Mouse (Mus musculus): ENCODE measurements at regions not wholly inside any gene's neighbourhood (a gene's known extent, or its start where the extent isn't known, plus 50 kb on each side); places are given as distances from the start of the nearest gene placed in this dataset.

DNA sequence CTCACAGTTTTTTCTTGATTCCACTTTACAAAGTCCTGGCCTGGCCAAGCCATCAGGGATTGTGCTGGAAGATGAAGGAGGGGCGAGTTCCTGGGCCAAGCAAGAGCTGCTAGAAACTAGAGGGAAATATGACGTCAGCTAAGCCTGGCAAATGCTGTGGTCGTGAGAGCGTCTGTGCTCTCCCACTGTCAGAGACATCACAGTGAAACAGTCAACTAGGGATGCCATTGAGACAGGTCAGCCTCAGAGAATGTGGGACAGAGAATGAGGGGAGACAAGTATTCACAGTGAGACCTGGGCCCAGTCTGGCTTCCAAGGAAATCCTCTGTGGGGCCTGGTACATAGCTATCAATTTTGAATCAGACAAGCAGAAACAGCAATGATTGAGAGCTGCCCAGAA, 252.5 kb upstream of the Myt1l start:
- DNase-seq (ENCODE audit: extremely low spot score, low read depth, low spot score): no peak

DNA sequence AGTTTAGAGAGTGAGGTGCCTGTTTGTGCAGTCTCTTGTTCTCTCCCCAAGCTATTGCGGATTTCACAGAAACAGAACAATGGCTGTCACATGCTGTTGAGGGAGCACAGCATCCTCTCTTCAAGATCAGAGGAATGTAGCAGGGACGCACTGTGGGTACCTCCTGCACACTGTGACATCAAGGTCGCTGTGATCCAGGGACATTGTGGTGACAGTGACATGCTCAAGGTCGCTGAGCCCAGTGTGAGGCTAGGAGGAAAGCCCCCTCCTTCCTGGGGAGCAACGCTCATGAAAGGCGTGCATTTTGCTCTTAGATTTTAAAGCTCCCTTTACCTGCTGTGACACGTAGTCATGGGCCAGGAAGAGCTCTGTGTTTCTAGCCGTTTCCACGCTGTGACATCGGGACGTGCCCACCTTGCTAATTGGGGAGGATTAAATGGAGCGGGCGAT, 248.5 kb upstream of the Myt1l start:
- no peak for DNase-seq (ENCODE audit: extremely low spot score, low read depth, low spot score)

DNA sequence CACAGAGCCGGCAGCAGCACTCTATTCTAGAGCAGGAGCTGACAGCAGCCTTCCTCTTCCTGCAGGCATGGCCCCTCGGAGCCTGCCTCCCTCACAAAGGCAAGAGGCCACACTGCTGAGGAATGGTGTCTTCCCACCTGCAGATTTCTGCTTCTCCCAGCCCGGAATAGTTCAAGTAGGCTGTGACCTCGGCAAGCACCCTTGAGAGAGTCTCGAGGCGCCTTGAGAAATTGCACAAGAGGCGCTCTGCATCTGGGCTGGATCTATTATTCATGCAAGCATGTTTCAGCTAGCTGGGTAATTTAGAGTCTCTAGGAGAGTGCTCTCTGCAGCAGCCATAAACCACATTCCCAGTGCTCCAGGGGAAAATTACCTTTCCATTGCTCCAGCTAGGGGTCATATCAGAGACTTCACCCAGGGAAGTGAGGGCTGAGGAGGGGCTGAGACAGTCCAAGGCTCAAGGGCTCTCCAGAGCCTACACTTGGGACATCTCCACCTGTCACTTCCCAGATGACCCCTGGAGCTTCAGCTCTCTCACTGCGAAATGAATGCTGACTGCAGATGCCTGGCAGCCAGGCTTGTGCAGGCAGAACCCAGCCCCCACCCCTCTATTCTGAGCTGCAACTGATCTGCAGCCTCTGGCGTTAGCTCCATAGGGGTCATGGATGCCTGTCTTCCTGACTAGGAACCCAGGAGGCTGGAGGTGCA, 247.9 kb upstream of the Myt1l start:
- no peak for DNase-seq (ENCODE audit: extremely low spot score, low read depth, low spot score)

DNA sequence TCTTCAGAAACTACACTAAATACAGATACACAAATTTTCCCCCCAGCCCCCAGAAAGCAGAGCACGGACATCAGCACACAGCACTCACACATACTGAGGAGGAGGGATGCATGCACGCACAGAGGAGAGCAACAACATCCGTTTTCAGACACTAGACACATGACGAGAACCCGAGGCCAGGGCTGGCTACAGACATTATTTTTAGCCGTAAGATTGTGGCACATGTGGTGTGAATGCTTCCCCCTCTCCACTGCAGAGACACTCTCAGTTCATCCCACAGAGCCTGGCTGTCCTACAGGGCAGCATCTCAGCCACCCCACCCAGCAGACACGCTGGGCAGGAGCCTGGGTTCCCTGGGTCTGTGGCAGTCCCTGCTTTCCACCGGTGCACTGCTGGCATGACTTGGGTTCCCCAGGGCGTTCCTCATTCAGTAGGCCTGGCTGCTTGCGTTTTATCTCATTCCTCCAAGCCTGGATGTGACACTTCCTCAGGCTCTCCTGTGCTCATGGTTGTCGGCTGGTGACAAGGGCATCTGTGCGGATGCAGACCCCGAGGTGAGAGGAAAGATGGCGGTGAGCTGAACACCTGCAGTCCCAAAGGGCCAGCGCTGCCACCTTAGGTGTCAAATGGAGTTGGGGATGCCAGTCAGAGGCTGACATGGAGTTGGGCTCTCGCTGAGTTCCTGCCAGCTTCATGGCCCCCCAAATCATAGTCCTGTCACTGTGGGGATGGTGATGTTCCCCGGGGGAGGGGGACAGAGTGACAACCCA, 247.1 kb upstream of the Myt1l start:
- DNase-seq (ENCODE audit: extremely low spot score, low read depth, low spot score): no peak

DNA sequence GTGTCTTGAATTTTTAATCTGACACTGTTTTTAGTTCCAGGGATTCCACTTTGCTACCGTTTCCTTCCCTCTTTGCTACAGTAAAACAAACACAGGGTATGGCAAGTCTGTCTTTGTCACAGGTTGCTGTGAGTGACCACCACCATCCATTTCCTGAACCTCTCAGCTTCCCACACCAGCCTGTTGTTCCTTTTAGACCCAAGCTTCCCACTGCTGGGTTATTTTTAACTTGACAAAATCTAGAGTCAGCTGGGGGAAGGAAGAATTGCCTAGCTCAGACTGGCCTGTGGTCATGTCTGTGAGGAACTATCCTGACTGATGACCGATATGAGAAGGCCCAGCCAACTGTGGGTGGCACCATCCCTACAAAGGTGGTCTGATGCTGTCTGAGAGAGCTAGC, 239.4 kb upstream of the Myt1l start:
- no peak for DNase-seq (ENCODE audit: extremely low spot score, low read depth, low spot score)

DNA sequence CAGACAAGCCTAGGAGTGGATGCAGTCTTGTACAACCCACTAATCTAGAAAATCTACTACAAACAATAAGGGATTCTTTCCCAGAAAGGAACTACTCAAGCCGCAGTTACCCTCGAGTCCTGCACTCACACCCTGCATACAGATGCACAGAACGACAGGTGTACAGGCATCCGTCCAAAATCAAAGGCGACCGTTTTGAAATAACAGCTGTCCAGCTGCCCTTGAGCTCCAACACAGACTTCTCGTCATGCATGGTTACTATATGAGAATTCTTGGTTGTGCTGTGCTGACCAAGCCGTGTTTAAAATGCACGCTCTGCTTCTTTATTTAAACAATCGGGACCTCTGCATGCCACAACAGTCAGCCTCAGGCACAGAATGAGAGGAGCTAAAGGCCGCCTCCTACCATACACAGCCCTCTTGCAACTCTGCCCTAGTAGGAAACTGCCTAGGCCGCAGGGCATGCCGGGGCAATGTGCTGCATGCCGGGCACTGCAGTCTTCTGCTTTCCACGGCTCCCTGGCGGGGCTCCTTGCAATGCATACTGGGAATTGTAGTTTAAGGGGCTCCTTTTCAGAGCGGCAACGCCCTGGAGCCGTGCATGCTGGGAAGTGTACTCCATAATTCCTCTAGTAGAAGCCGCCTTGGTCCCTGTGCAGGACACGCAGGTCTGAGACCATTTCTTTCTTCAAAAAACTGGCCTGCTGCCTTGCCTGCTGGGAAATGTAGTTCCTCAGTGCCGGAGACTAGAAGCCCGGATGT, 237.4 kb upstream of the Myt1l start:
- DNase-seq (ENCODE audit: extremely low spot score, low read depth, low spot score): peak; percentile 87

DNA sequence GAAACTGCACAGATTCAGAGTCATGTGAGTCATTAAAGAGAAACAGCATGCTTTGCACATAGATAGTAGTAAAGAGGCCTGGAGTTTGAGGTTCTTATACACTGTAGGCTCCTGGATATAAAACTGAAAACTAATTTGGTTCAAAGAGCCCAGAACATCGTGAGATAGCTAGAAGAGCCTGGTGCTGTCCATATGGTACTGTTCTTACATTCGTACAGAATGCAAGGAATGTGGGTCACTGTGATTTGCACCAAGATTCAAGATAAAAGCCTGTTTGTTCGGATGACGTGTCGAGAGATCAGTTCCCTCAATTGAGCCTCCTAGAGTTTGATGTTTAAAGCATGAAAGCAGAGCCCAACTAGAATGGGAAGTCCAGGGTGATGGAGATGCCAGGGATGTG, 230.2 kb upstream of the Myt1l start:
- no peak for DNase-seq (ENCODE audit: extremely low spot score, low read depth, low spot score)

DNA sequence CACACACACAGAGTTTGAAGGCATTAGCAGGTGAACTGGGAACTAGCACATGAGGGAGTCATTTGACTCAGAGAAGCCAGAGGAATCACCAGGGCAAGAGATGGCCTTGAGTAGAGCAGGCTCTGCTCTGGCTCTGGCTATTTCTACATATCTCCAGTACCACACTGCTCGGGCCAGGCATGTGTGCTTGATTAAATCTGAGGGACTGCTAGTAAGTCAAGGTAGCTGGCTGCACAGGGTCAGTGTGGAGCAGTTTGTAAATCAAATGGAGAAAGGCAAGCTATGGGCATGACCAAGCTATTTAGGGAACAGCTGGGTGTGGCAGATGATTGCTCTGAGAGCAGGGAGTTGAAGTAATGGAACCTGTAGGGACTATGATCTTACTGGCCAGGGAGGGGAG, 212.5 kb upstream of the Myt1l start:
- no peak for DNase-seq (ENCODE audit: extremely low spot score, low read depth, low spot score)

DNA sequence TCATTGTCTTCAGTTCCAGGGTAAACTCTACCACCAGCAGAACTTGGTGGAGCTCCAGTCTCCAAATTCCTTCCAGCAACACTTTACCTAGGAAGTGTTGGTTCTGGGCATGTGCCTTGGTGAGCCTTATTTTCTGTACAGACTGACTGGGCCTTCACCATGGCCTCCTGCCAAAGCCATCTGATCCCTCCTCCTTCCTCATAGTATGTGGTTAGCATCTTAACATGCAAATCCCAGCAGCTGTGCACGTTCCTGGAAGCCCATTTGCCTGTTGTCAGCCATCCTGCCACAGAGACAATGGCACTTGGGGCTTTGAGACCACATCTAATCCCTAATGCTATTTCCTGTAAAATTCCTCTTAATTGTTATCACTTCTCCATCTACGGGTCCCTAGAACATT, 206.7 kb upstream of the Myt1l start:
- no peak for DNase-seq (ENCODE audit: extremely low spot score, low read depth, low spot score)

DNA sequence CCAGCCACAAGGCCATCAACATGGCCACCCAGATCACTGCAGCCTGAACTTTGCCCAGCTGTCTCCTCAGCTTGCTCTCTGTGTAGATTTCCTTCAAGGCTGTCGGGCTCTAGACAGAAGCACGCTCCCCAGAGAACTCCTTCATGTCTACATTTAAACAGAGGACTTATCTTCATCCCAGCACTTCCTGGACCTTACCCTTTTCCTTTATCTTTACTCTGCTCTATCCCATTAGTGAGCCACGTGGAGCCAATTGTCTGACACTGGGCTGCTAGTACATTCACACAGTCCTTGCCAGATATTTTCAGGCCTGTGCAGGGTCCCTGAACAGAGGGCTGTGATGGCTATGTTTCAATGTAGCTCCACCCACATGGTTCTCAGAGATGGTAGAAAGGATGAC, 204.7 kb upstream of the Myt1l start:
- no peak for DNase-seq (ENCODE audit: extremely low spot score, low read depth, low spot score)

DNA sequence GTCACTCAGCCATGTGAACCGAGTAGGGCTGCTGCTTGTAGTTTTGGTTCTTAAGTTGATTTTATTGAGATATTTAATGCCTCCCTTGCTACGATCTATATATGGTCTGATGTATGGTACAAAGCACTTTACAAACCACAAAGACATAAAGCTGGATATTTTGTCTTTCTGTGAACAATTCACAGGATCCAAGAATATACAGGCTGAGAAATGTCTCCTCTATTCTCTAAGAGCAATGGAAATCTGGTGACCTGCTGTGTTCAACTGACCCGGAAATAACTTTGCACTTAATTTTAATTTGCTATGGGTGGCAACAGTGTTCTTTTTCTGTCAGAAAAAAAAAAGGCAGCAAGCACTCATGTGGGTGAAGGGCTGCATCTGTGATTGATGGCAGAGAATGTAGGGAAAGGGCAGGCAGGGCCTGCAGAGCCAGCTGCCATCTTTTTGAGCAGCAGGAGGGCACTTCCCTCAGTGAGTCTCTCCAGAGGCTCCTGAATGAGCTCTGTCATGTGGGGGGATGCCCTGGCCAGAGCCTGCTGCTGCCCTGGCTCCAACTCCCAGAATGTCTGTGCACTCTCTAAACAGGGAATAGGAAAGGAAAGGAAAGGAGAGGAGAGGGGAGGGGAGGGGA, 192.2 kb upstream of the Myt1l start:
- DNase-seq (ENCODE audit: extremely low spot score, low read depth, low spot score): no peak

DNA sequence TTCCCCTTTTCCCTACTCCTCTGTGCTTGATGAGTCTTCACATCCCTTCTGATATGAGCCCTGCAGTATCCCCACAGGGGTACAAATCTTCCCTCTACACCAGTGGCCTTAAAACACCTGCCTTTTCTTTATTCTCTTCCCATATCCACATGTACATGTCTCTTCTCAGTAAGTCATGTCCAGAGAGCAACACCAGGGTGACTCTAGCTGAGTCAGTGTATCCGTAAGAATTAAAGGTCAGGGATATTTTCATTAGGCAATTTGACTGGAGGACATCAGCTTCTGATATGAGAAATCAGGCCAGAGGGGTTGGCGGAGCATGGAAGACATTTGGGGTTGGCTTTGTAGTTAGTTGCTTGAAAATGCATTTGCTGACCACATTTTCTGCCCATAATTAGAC, 190.8 kb upstream of the Myt1l start:
- no peak for DNase-seq (ENCODE audit: extremely low spot score, low read depth, low spot score)

DNA sequence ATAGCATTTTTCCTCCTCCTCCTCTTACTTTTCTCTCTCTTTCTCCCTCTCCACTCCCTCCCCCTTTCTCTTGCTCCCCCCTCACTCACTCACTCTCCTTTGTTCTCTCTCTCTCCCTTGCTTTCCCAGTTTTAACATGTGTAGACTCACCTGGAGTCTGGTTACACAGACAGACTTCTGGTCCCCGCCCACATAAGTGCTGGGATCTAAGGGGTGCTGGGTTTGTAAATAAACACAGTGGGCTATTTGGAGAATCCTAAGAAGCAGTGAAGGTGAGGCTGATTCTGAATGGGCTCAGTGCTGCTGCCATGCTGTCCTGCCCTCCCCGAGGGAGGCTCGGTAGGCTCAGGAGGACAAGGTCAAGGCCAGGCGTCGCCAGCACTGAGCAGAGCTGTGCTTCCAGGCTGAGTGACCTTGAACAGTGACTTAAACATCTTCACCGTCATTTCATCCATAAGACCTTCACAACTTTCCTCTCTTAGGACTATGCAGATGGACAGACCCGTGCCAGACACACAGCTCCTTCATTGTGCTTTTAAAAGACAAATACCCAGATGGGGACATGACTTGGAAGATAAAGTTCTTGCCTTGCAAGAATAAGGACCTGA, 186.7 kb upstream of the Myt1l start:
- DNase-seq (ENCODE audit: extremely low spot score, low read depth, low spot score): no peak

DNA sequence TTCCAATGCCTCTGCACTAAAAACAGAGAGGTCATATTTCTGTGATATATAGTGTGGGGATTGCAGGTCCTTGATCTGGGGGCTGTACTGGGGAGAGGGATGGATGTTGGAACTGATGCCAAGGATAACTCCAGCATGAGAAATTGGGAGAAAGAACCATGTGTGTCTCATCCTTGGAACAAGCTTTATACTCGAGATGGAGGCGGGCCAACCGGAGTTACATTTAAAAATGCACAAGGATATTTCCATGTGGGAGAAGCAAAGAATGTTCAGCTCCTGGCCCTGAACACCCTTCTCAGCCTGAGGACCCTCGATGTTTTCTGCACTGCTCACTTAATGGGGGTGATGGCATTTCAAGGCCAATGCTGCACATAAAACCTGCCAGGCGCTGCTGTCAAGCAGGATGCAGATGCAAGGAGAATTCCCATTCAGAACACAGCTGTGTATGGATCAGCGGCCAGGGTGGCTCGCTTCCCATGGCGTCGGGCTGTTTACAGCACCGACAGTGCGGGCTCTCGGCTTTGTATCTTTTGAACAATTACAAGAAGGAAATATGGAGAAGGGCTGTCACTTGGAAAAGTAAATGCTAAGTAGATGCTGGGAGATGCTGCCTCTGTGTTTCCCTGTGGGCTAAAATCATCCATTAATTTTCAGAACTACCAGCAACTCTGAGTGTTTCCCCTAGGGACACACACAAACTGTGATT, 184.9 kb upstream of the Myt1l start:
- no peak for DNase-seq (ENCODE audit: extremely low spot score, low read depth, low spot score)

DNA sequence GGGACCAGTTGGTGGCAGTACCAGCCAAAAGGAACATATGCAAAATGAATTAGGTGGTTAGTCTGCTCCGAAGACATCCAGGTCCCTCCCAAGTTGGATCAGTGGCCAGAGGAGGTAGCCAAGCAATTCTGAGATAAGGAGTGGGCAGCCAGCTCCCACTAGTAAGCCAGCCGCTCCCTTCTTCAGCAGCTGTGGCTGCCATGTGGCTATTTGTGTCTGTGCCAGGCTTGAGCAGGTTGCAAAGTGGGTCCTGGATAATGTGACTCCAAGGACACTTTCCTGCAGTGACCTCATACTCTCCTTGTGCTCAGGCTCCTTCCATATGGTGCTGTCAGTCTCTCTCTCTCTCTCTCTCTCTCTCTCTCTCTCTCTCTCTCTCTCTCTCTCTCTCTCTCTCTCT, 179.5 kb upstream of the Myt1l start:
- DNase-seq (ENCODE audit: extremely low spot score, low read depth, low spot score): no peak

DNA sequence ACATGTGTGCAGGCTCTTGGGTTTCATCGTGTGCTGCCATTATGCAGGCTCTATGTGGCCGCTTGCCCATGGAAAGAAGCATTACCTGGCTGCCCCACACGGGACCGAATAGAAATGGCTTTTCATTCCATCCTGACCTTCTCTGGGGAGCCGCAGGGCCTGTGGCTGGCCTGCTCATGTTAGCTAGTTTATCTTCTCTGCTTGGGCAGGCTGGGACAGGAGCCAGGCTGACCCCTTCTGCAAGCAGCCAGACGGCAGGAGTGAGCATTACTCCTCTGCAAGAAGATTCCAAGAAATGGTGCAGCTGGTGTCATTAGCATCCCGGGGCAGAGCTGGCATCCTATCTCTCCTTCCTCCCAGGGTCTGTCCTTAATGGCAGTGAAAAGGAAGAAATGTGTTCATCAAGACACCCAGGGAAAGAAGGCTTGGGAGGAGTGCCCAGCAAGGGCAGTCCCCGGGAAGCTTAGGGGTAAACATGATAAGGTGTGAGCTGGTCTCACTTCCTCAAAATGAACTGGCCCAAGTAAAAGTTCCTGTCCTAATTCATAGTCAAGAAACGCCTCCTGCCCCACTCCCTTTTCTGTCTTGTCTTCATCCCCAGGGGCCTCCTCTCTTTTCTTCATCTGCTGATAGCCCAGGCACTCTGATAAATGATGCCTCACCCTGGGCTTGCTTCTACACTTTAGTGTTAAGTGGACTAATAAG, 178.9 kb upstream of the Myt1l start:
- DNase-seq (ENCODE audit: extremely low spot score, low read depth, low spot score): no peak

DNA sequence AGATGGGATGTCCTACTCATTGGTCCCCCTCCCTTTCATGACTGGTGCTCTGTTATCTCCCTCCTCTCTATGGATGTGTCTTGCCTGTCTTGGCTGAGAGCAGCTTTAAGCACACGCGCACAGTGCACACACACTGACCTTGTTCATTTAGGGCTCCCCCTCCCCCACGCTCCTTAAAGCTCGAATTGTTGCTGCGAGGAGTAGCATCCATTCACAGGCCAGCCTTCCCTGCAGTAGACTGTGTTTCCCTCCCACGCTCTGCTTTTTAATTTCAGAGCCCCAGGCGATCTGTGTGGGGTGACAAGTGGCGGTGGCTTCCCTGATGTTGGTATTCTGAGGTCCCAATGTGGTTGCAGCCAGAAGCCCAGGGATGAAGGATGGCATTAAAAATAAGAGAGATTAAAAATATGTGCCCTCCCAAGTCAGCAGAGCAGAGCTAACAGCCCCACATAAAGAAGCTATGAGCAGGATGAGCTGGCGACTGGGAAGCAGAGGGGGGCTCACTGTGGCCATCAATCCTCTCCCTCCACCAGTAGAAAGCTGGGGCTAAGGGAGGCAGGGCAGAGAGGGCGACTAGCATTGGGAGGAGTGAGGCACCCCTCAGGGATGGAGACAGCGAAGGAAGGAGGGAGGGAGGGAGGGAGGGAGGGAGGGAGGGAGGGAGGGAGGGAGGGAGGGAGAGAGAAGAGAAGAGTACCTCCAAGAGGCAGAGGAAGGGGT, 174.2 kb upstream of the Myt1l start:
- no peak for DNase-seq (ENCODE audit: extremely low spot score, low read depth, low spot score)

DNA sequence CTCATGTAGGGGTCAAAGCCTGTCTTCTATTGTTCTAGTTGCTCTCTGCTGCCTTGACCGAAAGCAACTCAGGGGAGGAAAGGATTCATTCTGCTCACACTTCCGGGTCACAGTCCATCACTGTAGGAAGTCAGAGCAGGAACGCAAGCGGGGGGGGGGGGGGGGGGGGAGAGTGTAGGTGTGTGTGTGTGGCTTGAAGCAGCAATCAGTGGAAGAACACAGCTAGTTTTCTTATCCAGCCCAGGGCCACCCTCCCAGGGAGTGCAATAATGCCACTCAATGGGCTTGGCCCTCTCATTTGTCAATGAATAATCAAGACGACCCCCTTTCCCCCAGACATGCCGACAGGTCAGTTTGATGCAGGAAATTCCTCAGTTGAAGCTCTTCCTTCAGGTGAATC, 173.4 kb upstream of the Myt1l start:
- no peak for DNase-seq (ENCODE audit: extremely low spot score, low read depth, low spot score)

DNA sequence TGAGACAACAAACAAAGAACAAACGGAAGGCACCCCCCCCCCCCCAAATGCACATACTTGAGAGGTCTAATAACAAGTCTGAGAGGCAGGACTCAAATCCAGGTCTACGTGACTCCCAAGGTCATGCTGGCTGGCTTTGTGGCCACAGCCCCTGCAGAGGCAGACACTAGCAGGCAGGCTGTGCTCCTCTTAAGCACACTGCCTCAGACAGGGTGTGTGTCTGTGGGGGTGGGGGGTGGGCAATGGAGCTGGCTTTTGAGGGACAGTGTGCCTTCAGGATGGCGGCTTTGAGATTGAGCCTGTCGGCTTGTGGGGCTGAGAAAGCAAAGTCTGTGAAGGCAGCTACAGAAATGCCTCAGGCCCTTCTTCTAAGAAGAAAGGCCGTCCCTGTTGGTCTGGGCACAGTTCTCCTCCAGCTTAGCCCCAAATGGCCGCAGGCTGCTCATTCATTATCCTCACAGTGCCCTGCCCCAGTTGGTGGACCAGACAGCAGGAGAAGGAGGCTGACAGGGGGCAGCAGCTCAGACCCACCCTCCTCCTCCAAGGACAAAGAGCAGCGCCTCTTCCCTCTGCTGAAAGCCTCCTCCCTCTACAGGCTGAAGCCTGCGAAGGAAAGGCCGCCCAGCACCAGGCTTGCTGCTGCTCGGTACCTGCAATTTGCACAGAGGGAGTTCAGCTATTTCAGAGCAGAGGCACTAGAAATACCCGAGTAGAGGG, 171.3 kb upstream of the Myt1l start:
- DNase-seq (ENCODE audit: extremely low spot score, low read depth, low spot score): no peak
